Mouse (Mus musculus) neural tube, embryonic 13.5 days (tissue): ENCODE data around the gene Cdk14. TPM values are rescaled to one million over a fixed set of nuclear protein-coding genes. Genes with fewer than 3 reads are reported as not detected.

ENCODE experiments used
- ATAC-seq: fragments of 200-750 bp; cut with Nextera tagmentation; 2 replicates; pipeline ENCODE4 v1.8.0; 2017; ENCODE audit warnings: low read depth, mild to moderate bottlenecking, moderate TSS enrichment, moderate library complexity
- H3K27ac ChIP-seq: fragments of 300-500 bp; sonication (generic); replicated peaks from 2 replicates; pipeline ENCODE4 v1.5.1; 2015; ENCODE audit warnings: moderate library complexity, mild to moderate bottlenecking, inconsistent platforms
- H3K27me3 ChIP-seq: fragments of 300-500 bp; sonication (generic); 2 replicates; pipeline ENCODE4 v1.6.1; 2015; ENCODE audit warnings: mild to moderate bottlenecking, inconsistent platforms
- H3K36me3 ChIP-seq: fragments of 300-500 bp; sonication (generic); 2 replicates; pipeline ENCODE4 v1.6.1; 2015; ENCODE audit warnings: mild to moderate bottlenecking, inconsistent platforms
- H3K4me1 ChIP-seq: fragments of 300-500 bp; sonication (generic); replicated peaks from 2 replicates; pipeline ENCODE4 v1.6.1; 2015; ENCODE audit warnings: inconsistent platforms
- H3K4me2 ChIP-seq: fragments of 300-500 bp; sonication (generic); 2 replicates; pipeline ENCODE4 v1.6.1; 2015; ENCODE audit warnings: inconsistent platforms, mild to moderate bottlenecking, moderate library complexity
- H3K4me3 ChIP-seq: fragments of 300-500 bp; sonication (generic); 2 replicates; pipeline ENCODE4 v1.5.1; 2015; ENCODE audit warnings: mild to moderate bottlenecking, inconsistent platforms
- H3K9ac ChIP-seq: fragments of 300-500 bp; sonication (generic); 2 replicates; pipeline ENCODE4 v1.6.1; 2015; ENCODE audit warnings: moderate library complexity, mild to moderate bottlenecking, inconsistent platforms
- H3K9me3 ChIP-seq: fragments of 300-500 bp; sonication (generic); 2 replicates; pipeline ENCODE4 v1.6.1; 2016; ENCODE audit warnings: inconsistent platforms
- WGBS: fragments of 180-500 bp; shearing (Covaris S2); methylation state at CpG from one replicate; pipeline ENCODE4 v1.1.7; 2015; 5-methylcytosine and 5-hydroxymethylcytosine counted together
- microRNA-seq: library from miRNA; unstranded; fragments of <30 nt; microRNA quantifications from one replicate; pipeline ENCODE4, GENCODE M21; 2016
- polyA plus RNA-seq: library from polyadenylated mRNA; unstranded; fragments of >200 nt; fragmentation: Nextera tagmentation; extraction: Ambion mirVana; gene quantifications from 2 replicates; pipeline ENCODE4 v1.2.1, GENCODE M21; 2015

Cdk14 gene
- polyA plus RNA-seq, 1 experiment from 2014 or later, result 27.0 TPM

DNA sequence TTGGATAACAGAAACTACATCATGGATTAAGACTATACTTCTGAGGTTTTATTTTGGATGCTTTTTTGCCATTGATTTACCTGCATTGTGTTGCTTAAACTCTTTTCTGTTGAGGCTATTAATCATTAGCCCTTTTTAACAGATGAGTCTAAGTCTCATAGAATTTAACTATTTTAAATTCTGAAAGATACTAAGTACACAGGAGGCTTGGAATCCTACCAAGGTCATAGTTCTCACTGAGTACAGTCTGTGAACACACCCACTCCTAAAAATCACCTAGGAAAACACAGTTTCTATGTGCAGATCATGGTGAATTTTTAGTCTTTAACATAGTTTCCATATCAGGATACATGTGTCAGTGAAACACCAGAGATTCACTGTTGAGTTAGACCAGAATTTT is 658.2 kb downstream of the Cdk14 start:
- H3K9me3 ChIP-seq, result no peaks in the 10 kb centered on the region
- no peak overlapping the region for H3K27ac ChIP-seq
- H3K36me3 ChIP-seq, result no peaks in the 10 kb centered on the region
- no peak for ATAC-seq
- H3K27me3 ChIP-seq, result peaks cover 8% of the 10 kb centered on the region
- no peak overlapping the region for H3K4me2 ChIP-seq
- no peak overlapping the region for H3K4me3 ChIP-seq
- H3K4me1 ChIP-seq, result peaks cover 6% of the 10 kb centered on the region
- no peak overlapping the region for H3K9ac ChIP-seq

DNA sequence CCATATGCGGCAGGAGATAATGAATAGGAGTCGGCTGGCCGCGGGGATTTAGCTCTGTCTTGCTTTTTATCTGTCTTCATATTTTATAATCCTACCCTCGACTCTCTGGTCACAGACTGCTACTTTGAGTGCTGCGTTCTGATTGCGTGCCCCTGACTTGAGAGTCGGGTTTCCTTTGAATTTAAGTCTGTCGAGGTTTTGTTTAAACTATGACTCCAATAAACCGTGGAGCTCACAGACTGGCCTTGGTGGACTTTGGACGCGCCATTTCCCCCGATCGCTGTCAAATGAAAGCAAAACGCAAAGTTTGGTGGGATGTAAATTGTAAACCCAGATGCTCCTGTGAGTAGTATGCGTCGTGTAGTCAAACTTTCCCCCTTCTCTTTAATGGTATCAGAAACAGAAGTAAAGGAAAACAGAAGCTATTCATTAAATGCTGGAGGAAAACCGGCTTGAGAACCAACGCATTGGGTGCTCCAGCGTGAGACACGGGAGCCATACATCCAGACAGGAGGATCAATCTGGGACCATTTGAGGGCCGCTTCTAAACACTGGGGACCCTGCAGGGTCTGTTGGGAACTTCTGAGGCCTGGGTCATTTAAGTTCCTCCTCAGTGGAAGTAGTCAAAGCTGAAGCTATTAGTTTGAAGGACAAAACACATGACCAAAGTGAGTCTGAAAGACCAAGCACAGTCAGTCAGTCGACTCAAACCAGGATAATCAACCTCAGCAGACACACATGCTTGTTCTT is 661.6 kb downstream of the Cdk14 start:
- peak overlapping the region; percentile 75 for H3K9ac ChIP-seq
- peak overlapping the region; percentile 60 for H3K4me3 ChIP-seq
- no peaks in the 10 kb centered on the region for H3K9me3 ChIP-seq
- peaks cover 34% of the 10 kb centered on the region for H3K4me1 ChIP-seq
- no peaks in the 10 kb centered on the region for H3K36me3 ChIP-seq
- peak overlapping the region; percentile 88 for H3K27ac ChIP-seq
- H3K4me2 ChIP-seq, result peak overlapping the region; percentile 92
- ATAC-seq, result no peak; the same call in 1 of the 2 replicates
- peaks cover 35% of the 10 kb centered on the region for H3K27me3 ChIP-seq
- WGBS, result 1% methylated on average over 23 of the region's 23 CpGs

DNA sequence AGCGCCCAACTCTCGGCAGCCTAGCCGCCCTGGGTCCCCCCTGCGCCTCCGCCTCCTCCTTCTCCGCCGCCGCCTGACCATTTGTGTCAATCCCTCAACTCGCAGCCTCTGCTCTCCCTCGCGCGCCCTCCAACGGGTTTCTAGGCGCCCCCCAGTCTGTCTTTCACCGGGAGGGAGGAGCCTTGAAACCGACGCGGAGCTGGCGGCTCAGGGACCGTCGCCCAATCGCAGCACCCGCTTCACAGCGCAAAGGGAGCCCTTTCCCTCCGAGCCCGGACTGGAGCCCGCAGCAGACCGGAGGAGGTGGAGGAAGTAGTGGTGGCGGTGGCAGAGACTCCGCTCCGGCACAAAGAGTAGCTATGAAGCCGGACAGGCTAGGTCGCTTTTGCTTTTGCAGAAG is 662.2 kb downstream of the Cdk14 start, which contains the start of gene Fzd1:
TSS of gene Fzd1 (minus strand) at position 134 of the 400 bp plus-strand sequence.
- H3K27me3 ChIP-seq, result peaks cover 35% of the 10 kb centered on the region
- peak within 1 kb of the TSS; percentile 75 for H3K9ac ChIP-seq
- peak within 1 kb of the TSS; percentile 88 for H3K27ac ChIP-seq
- H3K4me2 ChIP-seq, result peak within 1 kb of the TSS; percentile 92
- peak; percentile 94 for ATAC-seq
- H3K9me3 ChIP-seq, result no peaks in the 10 kb centered on the region
- H3K36me3 ChIP-seq, result no peaks in the 10 kb centered on the region
- peak within 1 kb of the TSS; percentile 60 for H3K4me3 ChIP-seq
- peaks cover 34% of the 10 kb centered on the region for H3K4me1 ChIP-seq
- WGBS, result under 1% methylated on average over 31 of the region's 33 CpGs

DNA sequence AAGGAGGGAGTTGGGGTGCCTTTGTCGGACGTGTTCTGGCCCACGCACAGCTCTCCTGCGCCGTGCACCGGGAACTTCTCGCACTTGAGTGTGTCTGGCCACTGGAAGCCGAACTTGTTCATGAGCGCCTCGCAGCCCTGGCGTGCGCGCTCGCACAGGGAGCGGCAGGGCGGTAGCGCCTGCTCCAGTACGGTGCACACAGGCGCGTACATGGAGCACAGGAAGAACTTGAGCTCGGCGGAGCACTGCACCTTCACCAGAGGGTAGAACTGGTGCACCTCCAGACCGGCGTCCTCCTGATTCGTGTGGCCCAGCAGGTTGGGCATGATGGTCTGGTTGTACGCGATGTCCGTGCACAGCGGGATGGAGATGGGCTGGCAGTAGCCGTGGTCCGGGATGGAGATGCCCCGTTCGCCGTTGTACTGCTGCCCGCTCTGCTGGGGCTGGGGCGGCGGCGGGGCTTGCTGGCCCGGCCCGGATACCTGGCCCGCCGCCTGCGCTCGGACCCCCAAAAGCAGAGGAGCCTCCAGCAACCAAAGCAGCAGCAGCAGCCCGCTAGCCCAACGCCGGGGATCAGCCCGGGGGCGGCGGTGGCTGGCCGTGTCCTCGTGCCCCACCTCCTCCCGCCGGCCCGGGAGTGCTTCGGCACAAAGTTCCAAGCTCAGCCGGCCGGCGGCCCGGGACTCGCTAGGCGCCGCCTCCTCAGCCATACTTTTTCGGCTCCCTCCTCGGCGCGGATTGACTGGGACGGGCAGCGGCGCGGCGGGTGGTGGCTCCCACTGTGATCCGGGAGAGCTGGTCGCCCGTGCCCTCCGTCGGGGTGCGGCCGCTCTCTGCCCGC is 663.0 kb downstream of the Cdk14 start:
- H3K4me2 ChIP-seq, result peak overlapping the region; percentile 92
- H3K27me3 ChIP-seq, result peaks cover 35% of the 10 kb centered on the region
- peaks cover 35% of the 10 kb centered on the region for H3K4me1 ChIP-seq
- under 1% methylated on average over 80 of the region's 80 CpGs for WGBS
- no peaks in the 10 kb centered on the region for H3K36me3 ChIP-seq
- H3K27ac ChIP-seq, result peak overlapping the region; percentile 88
- H3K4me3 ChIP-seq, result peak overlapping the region; percentile 60
- ATAC-seq, result peak; percentile 71
- H3K9me3 ChIP-seq, result no peaks in the 10 kb centered on the region
- H3K9ac ChIP-seq, result peak overlapping the region; percentile 75

DNA sequence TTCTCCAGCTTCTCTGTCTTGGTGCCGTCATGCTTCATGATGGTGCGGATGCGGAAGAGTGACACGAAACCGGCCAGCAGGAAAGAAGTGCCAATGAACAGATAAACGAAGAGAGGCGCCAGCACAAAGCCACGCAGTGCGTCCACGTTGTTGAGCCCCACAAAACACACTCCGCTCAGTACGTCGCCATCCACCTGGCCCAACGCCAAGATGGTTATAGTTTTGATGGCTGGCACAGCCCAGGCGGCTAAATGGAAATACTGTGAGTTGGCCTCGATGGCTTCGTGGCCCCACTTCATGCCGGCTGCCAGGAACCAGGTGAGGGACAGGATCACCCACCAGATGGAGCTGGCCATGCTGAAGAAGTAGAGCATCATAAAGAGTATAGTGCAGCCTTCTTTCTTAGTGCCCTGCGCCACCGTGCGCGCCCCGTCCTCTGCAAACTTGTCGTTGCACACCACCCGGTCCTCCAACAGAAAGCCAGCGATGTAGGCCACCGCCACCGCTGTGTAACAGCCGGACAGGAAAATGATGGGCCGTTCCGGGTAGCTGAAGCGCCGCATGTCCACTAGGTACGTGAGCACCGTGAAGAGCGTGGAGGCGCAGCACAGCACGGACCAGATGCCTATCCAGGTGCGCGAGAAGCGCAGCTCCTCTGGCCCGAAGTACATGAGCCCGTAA is 664.0 kb downstream of the Cdk14 start:
- Histone ChIP-seq H3K9me3 (no peaks in the 10 kb centered on the region), H3K27me3 (peaks cover 35% of the 10 kb centered on the region), H3K27ac (peak overlapping the region; percentile 88; the same call in 1 of the 2 replicates), H3K4me2 (peak overlapping the region; percentile 92), H3K4me3 (peak overlapping the region; percentile 60), H3K9ac (peak overlapping the region; percentile 75), H3K36me3 (no peaks in the 10 kb centered on the region), H3K4me1 (peaks cover 39% of the 10 kb centered on the region)
- peak; percentile 8; the same call in 1 of the 2 replicates for ATAC-seq
- WGBS, result 4% methylated on average over 43 of the region's 43 CpGs

DNA sequence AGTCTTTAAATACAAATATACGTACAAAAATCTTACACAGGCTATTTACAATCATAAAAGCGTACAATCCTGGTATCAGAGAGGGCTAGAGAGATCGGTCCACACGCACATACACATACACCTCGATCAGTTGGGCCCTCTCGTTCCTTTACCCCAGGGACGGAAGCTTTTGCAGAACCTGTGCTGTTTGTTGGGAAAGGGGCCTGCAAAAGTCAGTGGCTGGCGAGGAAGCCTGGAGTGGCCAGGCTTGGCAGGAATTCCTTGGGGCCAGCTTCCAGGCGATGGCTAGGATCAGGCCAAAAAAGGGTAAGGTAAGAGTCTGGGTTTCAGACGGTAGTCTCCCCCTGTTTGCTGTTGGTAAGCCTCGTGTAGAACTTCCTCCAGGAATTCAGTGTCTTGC is 664.8 kb downstream of the Cdk14 start:
- Histone ChIP-seq H3K4me1 (peaks cover 39% of the 10 kb centered on the region), H3K4me2 (peak overlapping the region; percentile 92), H3K27ac (no peak overlapping the region), H3K36me3 (no peaks in the 10 kb centered on the region), H3K4me3 (peak overlapping the region; percentile 60), H3K9ac (peak overlapping the region; percentile 75), H3K9me3 (no peaks in the 10 kb centered on the region), H3K27me3 (peaks cover 31% of the 10 kb centered on the region)
- no peak for ATAC-seq
- 37% methylated on average over 11 of the region's 11 CpGs for WGBS

DNA sequence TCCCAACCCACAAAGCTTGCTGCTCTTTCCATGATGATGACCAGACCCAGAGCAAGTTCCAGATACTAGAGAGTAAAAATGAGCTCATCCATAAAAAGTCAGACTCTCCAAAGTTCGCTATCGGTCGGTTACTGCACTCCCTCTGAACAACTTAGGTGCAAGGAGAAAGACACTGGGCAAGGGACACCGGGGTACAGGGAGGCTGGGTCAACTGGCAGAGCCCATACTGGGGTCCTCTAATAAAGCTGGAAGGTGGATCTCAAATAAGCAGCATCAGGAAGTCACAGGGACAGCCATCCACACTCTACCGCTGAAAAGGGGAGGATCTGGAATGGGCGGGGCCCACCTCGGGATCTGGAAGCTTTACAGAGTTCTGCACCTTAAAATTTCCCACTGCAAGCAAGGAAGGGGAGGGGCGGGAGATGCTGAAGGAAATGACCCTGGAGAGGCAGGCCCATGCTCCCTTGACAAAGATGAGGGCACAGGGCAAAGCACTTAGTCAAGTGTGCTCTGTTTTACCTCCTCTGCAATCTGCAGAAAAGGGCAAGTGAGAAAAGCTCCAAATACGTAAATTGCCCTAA is 665.3 kb downstream of the Cdk14 start:
- H3K4me1 ChIP-seq, result peaks cover 39% of the 10 kb centered on the region
- ATAC-seq, result no peak
- 33% methylated on average over 9 of the region's 9 CpGs for WGBS

More for the DNA sequence above, 665.3 kb downstream of the Cdk14 start:
- Histone ChIP-seq H3K27ac (no peak overlapping the region), H3K4me3 (peak overlapping the region; percentile 60), H3K4me2 (peak overlapping the region; percentile 92), H3K36me3 (no peaks in the 10 kb centered on the region), H3K9ac (peak overlapping the region; percentile 75), H3K9me3 (no peaks in the 10 kb centered on the region), H3K27me3 (peaks cover 28% of the 10 kb centered on the region)

Small RNA genes lying within 50 kb of the gene (microRNA-seq; reads per million reads assigned to microRNA genes)
- gene Gm25037, result not detected
- not detected for gene Gm44483

Other genes with a start within 250 kb of the Cdk14 start
- gene 1700015F17Rik, start 58.8 kb upstream of the Cdk14 start, polyA plus RNA-seq, result not detected in 2 replicates
- 17.1 and 23.9 TPM in 2 replicates for gene Cldn12, start 94.6 kb upstream of the Cdk14 start, polyA plus RNA-seq
- 19.1 and 20.3 TPM in 2 replicates for gene Gtpbp10, start 139.2 kb upstream of the Cdk14 start, polyA plus RNA-seq
- 14.4 and 14.7 TPM in 2 replicates for gene Gm8773, start 153.5 kb upstream of the Cdk14 start, polyA plus RNA-seq
- gene Cfap69, start 243.9 kb upstream of the Cdk14 start, polyA plus RNA-seq, result 3.7 and 5.2 TPM in 2 replicates